Mouse (Mus musculus) yolk sac, embryonic 10.5 days (tissue): Measurements from ENCODE around the gene Setmar.
"Not testable (repeated sequence)": the region's sequence is repeated elsewhere in the genome, so short reads cannot be mapped to it uniquely, and the experiment has no call there.

ENCODE experiments used
- DNase-seq: peaks from one replicate; pipeline ENCODE4 v3.0.0-alpha.2; 2017; ENCODE audit warnings: low spot score

Gene Setmar

GRCm38 (mm10) chr6:108064918-108065526 lies at the start of gene Setmar:
TSS of gene Setmar (plus strand) at chr6:108065045.
- peak; percentile 98 for DNase-seq

DNA sequence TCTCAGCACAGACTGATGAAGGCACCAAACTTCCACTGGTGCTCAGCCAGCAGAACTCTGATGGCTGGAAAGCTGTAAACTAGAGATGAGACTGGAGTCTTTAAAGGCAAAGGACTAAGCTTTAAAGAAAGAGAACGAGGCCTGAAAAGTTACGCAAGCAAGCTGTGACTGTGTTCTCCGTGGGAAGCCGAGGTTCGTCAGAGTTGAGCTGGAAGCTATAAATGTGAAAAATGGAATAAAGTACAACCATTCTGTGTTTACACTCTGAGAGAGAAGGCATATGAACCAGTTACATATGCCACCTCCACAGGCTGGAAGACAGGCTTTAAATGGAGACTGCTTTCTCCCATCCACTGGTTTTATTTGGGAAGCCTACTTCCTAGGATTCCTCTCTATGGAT lies 43.2 kb upstream of the Setmar start:
- DNase-seq: no peak

- not testable (repeated sequence) for DNase-seq
Measured at GRCm38 (mm10) chr6:108055041-108055440, 9.8 kb upstream of the Setmar start.

DNA sequence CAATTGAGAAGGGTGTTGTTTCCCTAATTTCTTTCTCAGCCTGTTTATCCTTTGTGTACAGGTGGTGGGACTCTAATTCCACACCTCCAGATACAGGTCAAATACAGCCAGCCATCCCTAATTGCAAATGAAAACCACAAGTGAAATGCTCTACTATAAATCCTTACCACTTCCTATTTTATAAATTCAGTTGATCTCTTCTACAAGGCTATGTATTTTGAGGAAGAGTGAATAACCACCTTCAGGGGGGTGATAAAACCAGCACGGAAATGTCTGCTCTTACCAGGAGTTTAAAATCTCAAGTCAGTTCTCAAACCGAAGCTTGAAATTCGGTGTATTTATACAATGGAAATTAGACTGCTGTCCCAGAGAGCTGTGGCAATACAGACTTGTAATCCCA lies 8.9 kb upstream of the Setmar start:
- DNase-seq: no peak

- DNase-seq: no peak
Measured at GRCm38 (mm10) chr6:108057353-108057752, 7.5 kb upstream of the Setmar start.

- no peak for DNase-seq
Measured at GRCm38 (mm10) chr6:108058066-108058465, 6.8 kb upstream of the Setmar start.

DNA sequence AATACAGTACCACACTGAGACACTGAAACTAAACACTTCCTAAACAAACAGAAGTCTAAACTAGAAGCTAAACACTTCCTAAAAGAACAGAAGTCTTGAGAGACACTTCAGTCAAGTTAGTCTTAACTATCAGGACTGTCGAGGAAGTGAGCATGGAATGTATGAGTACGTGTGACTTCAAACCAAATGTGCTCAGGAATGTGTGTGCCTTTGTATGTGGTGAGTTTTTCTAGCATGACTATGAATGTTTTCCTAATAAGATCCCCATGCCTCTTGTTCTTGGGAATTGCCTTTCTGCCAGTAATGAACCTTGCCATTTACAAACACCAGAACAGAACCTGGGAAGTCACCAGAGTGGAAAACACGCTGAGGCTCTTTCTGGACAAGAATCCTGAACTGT lies 3.7 kb upstream of the Setmar start:
- DNase-seq: no peak

DNA sequence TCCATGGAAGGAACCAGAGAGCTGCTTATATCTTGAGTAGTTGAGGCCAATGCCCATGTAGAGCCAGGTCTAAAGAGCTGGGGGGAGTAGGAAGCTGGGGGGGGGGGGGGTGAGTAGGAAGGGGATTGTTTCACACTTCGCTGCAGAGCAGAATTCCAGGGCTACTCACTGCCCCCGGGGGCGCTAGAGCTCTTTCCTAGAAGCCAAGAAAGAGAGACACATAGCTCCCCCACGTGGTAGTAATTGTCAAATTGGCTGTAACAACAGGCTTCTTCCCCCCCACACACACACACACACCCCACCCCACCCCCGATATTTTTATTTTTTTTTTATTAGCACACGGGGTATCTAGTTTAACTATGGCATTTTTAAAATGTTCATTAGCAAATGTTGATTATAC lies 738 bp downstream of the Setmar start:
- DNase-seq: no peak

DNA sequence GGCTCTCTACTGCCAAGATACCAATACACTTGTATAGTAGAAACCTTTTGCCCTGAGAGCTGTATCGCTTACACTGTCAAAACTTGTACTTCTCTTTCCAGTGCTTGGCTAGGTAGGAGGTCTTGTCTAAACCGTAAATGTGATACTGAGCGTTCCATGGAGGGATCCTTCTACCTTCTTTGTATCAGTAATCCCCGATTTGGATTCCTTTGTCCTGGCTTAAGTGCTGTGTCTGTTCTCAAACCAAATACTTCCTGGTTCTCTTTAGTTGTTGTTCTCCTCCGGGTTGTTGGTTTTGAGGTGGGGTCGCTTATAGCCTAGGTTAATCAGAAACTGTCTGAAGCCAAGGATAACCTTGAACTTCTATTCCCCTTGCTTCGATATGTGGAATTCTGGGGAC lies 6.1 kb downstream of the Setmar start:
- DNase-seq: no peak

DNA sequence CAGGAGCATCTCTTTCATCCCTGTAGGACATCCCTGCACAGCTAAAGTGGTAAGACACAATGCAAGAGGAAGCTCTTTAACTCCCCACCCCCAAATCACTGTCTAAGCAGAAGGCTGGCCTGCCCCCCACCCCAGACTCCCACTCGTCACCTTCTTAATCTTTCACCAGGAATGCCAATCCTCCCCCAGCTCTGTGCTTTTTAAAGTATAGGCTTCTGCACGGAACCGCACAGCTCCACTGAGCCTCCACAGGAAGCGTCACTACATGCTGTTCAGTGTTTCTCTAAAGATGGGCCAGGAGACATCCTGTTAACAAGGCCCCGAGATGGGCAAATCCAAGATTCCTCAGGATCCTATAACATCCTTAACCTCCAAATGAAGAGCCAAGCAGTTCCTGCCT lies 8.2 kb downstream of the Setmar start:
- no peak for DNase-seq

- DNase-seq: no peak
Measured at GRCm38 (mm10) chr6:108073931-108074330, 9.1 kb downstream of the Setmar start.

- no peak for DNase-seq
Measured at GRCm38 (mm10) chr6:108074624-108075023, 9.8 kb downstream of the Setmar start.

DNA sequence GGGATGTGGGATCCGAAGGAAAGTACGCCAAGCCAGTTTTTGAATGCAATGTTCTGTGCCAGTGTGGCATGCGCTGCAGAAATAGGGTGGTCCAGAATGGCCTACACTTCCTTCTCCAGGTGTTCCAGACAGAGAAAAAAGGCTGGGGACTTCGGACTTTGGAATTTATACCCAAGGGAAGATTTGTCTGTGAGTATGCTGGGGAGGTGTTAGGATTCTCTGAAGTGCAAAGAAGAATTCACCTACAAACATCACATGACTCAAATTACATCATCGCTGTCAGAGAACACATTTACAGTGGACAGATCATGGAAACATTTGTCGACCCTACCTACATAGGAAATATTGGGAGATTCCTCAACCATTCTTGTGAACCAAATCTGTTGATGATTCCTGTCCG lies 11.0 kb downstream of the Setmar start:
- no peak for DNase-seq

DNA sequence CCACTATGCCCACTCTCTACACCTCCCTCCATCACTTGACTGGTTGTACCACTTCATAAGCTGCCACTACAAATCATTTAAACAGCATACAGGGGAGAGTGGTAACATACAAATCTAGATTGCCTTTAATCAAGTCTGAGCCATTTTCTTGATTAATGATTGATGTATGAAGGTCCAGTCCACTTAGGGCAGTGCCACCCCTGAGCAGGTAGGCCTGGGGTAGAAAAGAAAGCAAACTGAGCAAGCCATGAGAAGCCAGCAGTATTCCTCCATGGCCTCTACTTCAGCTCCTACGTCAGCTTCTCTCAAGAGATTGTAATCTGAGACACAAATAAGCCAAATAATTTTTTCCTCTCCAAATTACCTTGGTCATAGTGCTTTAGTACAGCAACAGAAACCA lies 26.5 kb downstream of the Setmar start:
- DNase-seq: no peak

DNA sequence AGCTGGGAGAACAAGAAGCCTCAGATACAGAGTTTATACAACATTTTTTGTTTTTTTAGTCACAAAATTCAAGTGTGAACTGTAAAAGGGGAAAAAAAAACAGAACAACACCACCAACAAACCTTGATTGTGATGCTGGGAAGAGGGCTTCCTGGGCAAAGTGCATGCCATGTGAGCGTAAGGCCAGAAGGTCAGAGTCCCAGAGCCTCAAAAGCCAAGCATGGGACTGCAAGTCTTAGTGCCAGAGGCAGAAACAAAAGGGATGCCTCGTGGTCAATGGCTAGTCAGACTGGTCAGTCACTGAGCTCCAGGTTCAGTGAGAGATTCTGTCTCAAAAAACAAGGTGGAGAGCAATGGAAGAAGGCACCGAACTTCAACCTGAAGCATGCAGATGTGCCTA lies 27.8 kb downstream of the Setmar start:
- no peak for DNase-seq

GRCm38 (mm10) chr6:108093449-108093848 lies 28.6 kb downstream of the Setmar start:
- no peak for DNase-seq

GRCm38 (mm10) chr6:108095445-108095844 lies 30.6 kb downstream of the Setmar start:
- DNase-seq: no peak

- DNase-seq: peak; percentile 42
Measured at GRCm38 (mm10) chr6:108098171-108098845, 33.5 kb downstream of the Setmar start.

DNA sequence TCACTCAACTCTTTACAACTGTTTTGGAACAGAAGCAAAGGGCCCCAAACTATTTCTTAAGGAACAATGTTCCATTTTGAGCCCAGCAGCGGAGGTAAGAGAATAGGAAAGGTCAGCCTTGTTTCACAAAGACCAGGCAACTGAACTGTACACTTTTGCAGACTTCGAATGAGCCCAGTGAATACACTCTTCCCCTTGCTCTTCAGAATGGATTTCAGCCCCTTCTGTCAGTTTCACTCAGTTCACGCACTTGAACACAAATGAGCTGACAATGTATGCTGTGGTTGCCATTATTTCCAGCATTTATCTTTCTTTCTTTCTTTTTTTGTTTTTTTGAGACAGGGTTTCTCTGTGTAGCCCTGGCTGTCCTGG lies 34.0 kb downstream of the Setmar start:
- peak; percentile 5 for DNase-seq

DNA sequence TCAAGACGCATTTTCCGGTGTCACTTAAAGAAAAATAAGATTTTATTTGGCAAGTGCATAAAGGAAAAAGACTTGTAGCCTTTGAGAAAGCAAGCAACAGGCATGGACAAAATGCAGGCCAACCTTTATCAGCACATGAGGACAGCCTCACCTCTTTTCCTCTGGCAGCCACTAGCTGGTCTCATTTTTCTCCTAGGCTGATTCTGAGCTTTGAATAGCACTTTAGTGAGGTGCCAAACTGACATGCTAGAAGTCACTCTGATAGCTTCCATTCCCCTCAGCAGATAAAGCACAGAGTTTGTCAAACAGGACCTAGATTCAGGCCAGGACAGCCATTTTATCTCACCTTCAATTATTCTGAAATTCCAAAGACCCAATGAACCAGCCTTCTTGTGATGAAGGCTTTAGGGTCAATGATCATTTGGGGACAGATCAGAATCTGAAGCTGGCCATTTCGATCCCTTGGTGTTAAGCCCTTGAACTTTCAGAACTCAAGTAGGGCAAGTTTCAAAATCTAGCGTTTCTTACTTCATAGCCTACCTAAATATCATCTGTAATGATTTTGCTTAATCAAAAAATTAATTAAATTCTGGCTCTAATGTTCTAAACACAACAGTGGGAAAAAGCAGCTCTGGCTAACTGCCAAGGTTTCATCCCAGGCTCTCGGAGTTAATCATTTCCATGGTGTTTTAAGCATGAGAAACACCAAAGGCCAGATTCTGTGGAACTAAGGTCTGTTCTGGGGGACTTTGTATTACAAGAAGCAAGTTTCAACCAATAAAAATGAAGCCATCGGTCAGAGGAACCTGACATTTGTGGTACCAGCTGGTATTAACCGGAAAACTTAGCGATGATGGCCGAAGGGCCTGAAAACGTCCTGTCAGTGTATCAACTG lies 37.3 kb downstream of the Setmar start:
- peak; percentile 55 for DNase-seq

GRCm38 (mm10) chr6:108107376-108107775 lies 42.5 kb downstream of the Setmar start:
- no peak for DNase-seq

GRCm38 (mm10) chr6:108110336-108110735 lies 45.5 kb downstream of the Setmar start:
- DNase-seq: peak; percentile 6

DNA sequence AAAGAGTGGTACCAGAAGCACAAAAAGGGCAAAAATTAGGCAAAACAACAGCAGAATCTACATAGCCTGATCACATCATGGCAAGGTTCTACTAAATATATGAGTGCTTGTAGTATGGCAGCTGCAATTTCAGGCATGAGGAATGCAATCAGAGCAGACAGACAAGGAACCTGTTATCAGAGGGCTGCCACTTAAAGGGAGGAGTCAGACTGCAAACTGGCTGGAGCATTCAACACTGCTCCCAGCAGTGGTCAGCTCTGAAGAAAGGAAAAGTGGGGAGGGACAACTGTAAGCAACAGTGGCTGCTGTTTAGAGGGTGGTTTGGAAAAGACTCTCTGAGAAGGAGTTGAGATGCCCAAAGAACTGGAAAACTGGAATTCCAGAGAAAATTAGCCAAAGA lies 46.8 kb downstream of the Setmar start:
- DNase-seq: no peak
